Mouse (Mus musculus) embryonic facial prominence, embryonic 15.5 days (tissue): Measurements from ENCODE around the gene Nt5m. TPM values are rescaled to one million over a fixed set of nuclear protein-coding genes. Genes with fewer than 3 reads are reported as not detected.

Experiments used
- ATAC-seq: fragments of 200-750 bp; cut with Nextera tagmentation; 2 replicates; pipeline ENCODE4 v1.8.0; 2017; ENCODE audit warnings: low read depth, moderate TSS enrichment; ENCODE audit not compliant: insufficient number of reproducible peaks, low FRiP score, low TSS enrichment
- H3K27ac ChIP-seq: fragments of 300-500 bp; sonication (generic); replicated peaks from 2 replicates; pipeline ENCODE4 v1.5.1; 2015; ENCODE audit warnings: mild to moderate bottlenecking, inconsistent platforms
- H3K27me3 ChIP-seq: fragments of 300-500 bp; sonication (generic); 2 replicates; pipeline ENCODE4 v1.6.1; 2015; ENCODE audit warnings: inconsistent platforms
- H3K36me3 ChIP-seq: fragments of 300-500 bp; sonication (generic); 2 replicates; pipeline ENCODE4 v1.6.1; 2015; ENCODE audit warnings: mild to moderate bottlenecking, inconsistent platforms
- H3K4me1 ChIP-seq: fragments of 300-500 bp; sonication (generic); 2 replicates; pipeline ENCODE4 v1.6.1; 2015; ENCODE audit warnings: inconsistent platforms
- H3K4me2 ChIP-seq: fragments of 300-500 bp; sonication (generic); replicated peaks from 2 replicates; pipeline ENCODE4 v1.6.1; 2015; ENCODE audit warnings: mild to moderate bottlenecking, inconsistent platforms
- H3K4me3 ChIP-seq: fragments of 300-500 bp; sonication (generic); replicated peaks from 2 replicates; pipeline ENCODE4 v1.5.1; 2015; ENCODE audit warnings: mild to moderate bottlenecking, inconsistent platforms
- H3K9ac ChIP-seq: fragments of 300-500 bp; sonication (generic); 2 replicates; pipeline ENCODE4 v1.6.1; 2015; ENCODE audit warnings: inconsistent platforms
- H3K9me3 ChIP-seq: fragments of 300-500 bp; sonication (generic); replicated peaks from 2 replicates; pipeline ENCODE4 v1.6.1; 2016; ENCODE audit warnings: inconsistent platforms
- WGBS: fragments of 180-500 bp; shearing (Covaris S2); methylation state at CpG from one replicate; pipeline ENCODE4 v1.1.7; 2015; 5-methylcytosine and 5-hydroxymethylcytosine counted together
- polyA plus RNA-seq: library from polyadenylated mRNA; unstranded; fragments of >200 nt; fragmentation: Nextera tagmentation; extraction: Ambion mirVana; gene quantifications from 2 replicates; pipeline ENCODE4 v1.2.1, GENCODE M21; 2015

Nt5m gene
- 42.7 and 43.4 TPM in 2 replicates for polyA plus RNA-seq

DNA sequence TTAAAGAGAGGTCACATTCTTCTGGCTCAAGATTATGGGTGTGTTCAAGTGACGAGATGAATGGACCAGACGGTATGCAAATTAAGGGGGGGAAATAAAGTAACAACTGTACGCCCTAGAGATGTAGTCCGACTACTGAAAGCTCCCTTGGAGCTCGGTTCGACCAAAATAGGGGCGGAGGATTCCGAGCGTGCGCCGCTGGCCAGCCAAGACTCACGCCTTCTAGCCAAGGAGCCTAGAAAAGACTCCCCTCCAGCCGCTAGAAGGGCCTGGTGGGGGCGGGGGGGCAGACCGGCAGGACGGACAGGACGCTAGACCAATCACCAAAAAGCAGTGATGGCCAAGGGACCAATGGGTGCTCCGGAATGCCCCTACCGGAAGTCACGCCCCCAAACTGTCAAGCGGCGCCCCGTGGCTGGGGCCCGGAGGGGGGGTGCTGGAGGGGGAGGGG, at the start of gene Nt5m:
Nt5m (plus strand) TSS at position 440 of the 451 bp plus-strand sequence.
- H3K27me3 ChIP-seq = no peaks in the 10 kb centered on the region
- under 1% methylated on average over 24 of the region's 24 CpGs for WGBS

DNA sequence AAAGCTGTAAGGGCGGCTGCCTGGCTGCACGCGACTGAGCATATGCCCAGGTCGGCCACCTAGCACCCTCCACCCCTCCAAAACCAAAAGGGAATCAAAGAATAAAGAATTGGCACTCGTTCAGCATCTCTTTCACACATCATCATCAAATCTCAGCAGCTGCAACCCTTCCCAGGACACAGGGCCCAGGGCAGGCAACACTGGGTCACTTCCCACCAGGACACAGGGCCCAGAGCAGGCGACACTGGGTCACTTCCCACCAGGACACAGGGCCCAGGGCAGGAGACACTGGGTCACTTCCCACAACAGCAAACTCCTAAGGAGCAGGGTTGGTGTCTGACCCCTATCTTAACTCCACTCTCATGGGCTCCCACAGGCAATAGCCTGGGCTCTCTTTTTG, 45.9 kb upstream of the Nt5m start:
- ATAC-seq = no peak
- H3K4me1 ChIP-seq = no peaks in the 10 kb centered on the region

More for the DNA sequence above, at the start of gene Nt5m:
- H3K27ac ChIP-seq = peak within 1 kb of the TSS; percentile 99
- H3K36me3 ChIP-seq = peaks cover 16% of the 10 kb centered on the region
- peaks cover 20% of the 10 kb centered on the region for H3K4me1 ChIP-seq
- peak within 1 kb of the TSS; percentile 63 for H3K4me2 ChIP-seq
- peak; percentile 98 for ATAC-seq
- H3K9me3 ChIP-seq = no peaks in the 10 kb centered on the region
- H3K9ac ChIP-seq = peak within 1 kb of the TSS; percentile 98
- peak within 1 kb of the TSS; percentile 99 for H3K4me3 ChIP-seq

DNA sequence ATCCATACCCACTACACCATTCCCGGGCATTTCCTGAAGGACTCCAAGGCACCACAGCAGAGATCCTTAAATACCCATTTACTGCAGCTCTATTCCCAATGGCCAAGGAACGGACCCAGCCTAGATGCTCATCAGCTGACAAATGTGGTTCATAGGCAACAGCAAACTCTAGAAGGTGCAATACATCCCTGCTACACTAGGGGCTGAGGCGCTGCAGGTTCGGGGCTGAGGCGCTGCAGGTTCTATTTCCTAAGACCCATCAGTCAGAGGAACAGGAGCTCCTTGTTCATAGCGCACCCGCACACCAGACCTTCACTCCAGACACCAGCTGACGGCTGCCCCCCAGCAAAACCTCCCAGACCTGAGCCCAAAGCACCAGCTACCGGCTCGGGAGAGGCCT, 38.8 kb upstream of the Nt5m start:
- Histone ChIP-seq H3K27ac (no peak overlapping the region), H3K4me1 (no peaks in the 10 kb centered on the region), H3K9me3 (no peaks in the 10 kb centered on the region), H3K36me3 (peaks cover 91% of the 10 kb centered on the region), H3K4me2 (no peak overlapping the region), H3K4me3 (no peak overlapping the region), H3K9ac (no peak overlapping the region), H3K27me3 (no peaks in the 10 kb centered on the region)
- WGBS = 93% methylated on average over 10 of the region's 10 CpGs
- ATAC-seq = no peak

More for the DNA sequence above, 45.9 kb upstream of the Nt5m start:
- H3K27ac ChIP-seq = no peak overlapping the region
- no peak overlapping the region for H3K4me2 ChIP-seq
- no peaks in the 10 kb centered on the region for H3K9me3 ChIP-seq
- peaks cover 73% of the 10 kb centered on the region for H3K36me3 ChIP-seq
- 94% methylated on average over 6 of the region's 6 CpGs for WGBS
- no peaks in the 10 kb centered on the region for H3K27me3 ChIP-seq
- no peak overlapping the region for H3K9ac ChIP-seq
- no peak overlapping the region for H3K4me3 ChIP-seq

DNA sequence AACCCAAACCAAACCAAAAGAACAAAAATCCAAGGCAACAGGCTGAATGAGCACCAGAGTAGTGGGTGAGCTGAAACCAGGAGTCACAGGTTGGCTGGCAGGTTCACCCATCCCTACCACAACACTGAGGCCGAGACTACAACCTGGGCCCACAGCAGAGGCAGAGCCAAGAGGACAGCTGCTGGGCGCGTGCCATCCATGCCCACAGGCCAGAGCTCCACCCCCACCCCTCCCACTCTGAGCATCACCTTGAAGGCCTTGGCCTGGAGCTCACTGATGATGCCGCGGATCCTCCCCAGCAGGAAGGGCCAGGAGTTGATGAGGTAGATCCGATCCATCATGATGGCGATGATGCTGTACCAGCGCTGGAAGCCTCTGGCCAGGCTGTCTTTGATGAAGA, 37.4 kb upstream of the Nt5m start:
- Histone ChIP-seq H3K9ac (no peak overlapping the region), H3K36me3 (peaks cover 91% of the 10 kb centered on the region), H3K27ac (no peak overlapping the region), H3K4me3 (no peak overlapping the region), H3K27me3 (no peaks in the 10 kb centered on the region), H3K4me1 (no peaks in the 10 kb centered on the region), H3K4me2 (no peak overlapping the region), H3K9me3 (no peaks in the 10 kb centered on the region)
- WGBS = 96% methylated on average over 8 of the region's 8 CpGs
- no peak for ATAC-seq

DNA sequence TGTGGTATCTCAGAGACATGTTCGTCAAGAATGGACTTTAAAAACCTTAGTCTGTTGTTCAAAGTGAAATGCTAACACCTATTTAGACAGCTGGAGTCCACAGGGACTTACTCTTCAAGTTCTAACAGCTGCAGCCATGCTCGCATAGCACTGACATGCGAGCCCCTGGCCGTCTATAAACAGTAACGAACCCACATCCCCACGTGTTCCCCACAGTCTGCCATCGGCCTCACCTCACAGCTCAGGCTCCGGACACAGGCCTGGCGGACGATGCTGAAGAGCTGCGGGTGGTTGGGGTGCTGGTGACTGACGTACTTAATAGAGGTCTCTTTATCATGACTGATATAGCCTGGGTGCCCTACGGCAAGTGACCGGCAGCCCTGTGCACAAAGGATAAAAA, 35.7 kb upstream of the Nt5m start:
- ATAC-seq = no peak
- Histone ChIP-seq H3K4me1 (peaks cover 6% of the 10 kb centered on the region), H3K9me3 (no peaks in the 10 kb centered on the region), H3K27ac (no peak overlapping the region), H3K4me3 (no peak overlapping the region), H3K4me2 (no peak overlapping the region), H3K36me3 (peaks cover 84% of the 10 kb centered on the region), H3K9ac (no peak overlapping the region), H3K27me3 (no peaks in the 10 kb centered on the region)
- 82% methylated on average over 14 of the region's 14 CpGs for WGBS

DNA sequence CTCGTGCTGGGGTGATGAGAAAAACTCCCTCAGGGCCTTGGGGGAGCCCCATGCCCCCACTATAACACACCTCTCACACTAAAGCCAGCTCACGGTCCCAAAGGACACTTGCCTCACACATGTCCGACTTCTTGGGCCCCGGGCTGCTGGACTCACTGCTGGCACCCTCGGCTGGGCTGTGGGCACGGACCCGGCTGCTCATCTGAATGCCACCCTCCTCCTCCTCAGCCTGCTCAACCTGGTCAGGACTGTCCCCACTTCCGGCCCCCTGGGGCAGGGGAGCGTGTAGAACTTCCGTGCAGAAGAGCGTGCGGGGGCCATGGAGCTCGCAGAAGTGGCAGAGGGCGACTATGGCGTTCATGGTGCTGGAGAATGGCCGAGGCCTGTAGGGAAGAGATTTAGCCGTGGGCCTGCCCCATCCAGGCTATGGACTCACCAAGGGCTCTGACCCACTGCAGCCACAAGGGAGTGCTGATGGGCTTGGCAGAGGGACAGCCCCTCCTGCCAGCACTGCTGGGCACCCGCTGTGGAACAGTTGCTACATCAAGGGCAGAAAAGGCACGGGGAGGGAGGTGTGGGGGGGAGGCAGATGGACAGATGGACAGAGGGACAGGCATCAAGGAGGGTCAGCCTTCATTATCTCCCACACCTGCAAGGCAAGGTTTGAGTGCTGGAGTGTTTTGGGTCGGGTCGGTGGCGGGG, 34.7 kb upstream of the Nt5m start:
- Histone ChIP-seq H3K4me1 (peaks cover 12% of the 10 kb centered on the region), H3K9ac (no peak overlapping the region), H3K4me3 (no peak overlapping the region), H3K27me3 (no peaks in the 10 kb centered on the region), H3K9me3 (no peaks in the 10 kb centered on the region), H3K4me2 (no peak overlapping the region), H3K36me3 (peaks cover 74% of the 10 kb centered on the region), H3K27ac (no peak overlapping the region; the same call in 1 of the 2 replicates)
- no peak for ATAC-seq
- WGBS = 91% methylated on average over 22 of the region's 22 CpGs

DNA sequence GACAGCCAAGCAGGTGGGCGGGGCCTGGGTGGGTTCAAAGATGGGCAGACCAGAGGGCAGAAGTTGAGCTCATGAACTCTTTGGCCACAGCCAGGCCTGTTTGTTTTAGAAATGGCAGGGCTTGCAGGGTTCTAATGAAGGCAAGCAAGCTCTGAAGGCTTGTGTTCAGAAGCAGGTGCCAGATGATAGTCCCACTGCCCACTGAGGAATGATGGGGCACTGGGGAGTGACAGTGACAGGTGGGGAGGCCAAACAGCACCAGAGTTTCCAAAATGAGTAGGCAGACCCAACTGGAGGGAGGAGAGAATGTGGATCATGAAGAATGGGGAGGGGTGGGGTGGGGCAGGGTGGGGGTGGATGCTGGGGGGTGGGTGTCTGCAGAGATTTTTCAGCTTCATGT, 34.0 kb upstream of the Nt5m start:
- Histone ChIP-seq H3K4me2 (no peak overlapping the region), H3K4me1 (peaks cover 12% of the 10 kb centered on the region), H3K27ac (no peak overlapping the region), H3K27me3 (no peaks in the 10 kb centered on the region), H3K9ac (no peak overlapping the region), H3K4me3 (no peak overlapping the region), H3K36me3 (peaks cover 67% of the 10 kb centered on the region), H3K9me3 (no peaks in the 10 kb centered on the region)
- WGBS = 85% methylated on average over 1 of the region's 1 CpGs
- ATAC-seq = no peak

DNA sequence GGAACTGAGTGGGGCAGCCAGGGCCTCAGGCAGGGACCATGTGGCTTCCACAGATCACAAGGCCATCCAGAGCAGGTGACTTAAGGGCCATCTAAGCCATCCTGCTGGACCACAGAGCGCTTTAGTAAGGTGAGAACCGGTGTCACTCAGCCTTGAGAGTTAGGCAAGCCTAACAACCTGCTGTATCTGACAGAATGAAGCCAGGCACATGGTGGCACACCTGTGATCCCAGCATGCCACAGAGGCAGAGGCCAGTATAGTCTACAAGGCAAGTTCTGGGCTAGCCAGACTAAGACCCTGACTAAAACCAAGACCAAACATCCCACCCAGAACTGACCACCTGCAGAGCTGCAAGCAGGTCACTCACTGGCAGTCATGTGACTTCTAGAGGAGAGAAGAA, 33.6 kb upstream of the Nt5m start:
- H3K9ac ChIP-seq = no peak overlapping the region
- H3K27me3 ChIP-seq = no peaks in the 10 kb centered on the region
- H3K4me3 ChIP-seq = no peak overlapping the region
- WGBS = 82% methylated on average over 2 of the region's 2 CpGs
- peaks cover 16% of the 10 kb centered on the region for H3K4me1 ChIP-seq
- peaks cover 63% of the 10 kb centered on the region for H3K36me3 ChIP-seq
- no peak overlapping the region for H3K4me2 ChIP-seq
- H3K9me3 ChIP-seq = no peaks in the 10 kb centered on the region
- ATAC-seq = no peak
- H3K27ac ChIP-seq = no peak overlapping the region; the same call in 1 of the 2 replicates

DNA sequence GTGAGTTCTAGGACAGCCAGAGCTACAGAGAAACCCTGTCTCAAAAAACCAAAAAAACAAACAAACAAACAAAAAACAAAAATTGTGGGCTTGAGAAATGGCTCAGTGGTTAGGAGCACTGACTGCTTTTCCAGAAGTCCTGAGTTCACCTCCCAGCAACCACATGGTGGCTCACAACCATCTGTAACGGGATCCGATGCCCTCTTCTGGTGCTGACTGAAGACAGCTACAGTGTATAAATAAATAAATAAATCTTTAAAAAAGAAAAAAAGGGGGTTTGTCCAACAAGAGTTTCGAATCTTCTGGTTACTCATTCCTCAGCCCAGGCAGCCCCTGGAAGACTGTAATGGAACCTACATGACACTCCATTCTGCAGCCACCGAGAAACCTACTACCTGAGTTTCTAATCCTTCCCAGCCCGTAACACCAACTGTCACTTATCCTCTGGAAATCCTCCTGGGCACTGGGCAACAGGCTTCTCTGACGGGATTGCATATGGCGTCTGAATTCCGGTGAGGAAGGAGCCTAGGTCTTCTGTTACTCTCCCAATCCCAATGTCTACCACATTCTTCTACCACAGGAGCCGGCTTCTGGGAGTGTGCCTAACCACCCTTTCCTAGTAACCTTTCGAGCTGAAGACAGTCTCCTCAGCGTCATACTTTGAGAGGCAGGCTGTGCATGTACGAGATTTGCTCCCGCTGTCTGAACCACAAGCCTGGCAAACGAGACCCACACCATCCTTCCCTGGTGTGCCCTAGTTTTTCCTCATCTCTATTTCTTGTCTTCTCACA, 30.9 kb upstream of the Nt5m start:
- peak overlapping the region; percentile 78 for H3K4me3 ChIP-seq
- WGBS = 53% methylated on average over 14 of the region's 14 CpGs
- no peaks in the 10 kb centered on the region for H3K27me3 ChIP-seq
- H3K27ac ChIP-seq = peak overlapping the region; percentile 98; the same call in 1 of the 2 replicates
- H3K36me3 ChIP-seq = peaks cover 36% of the 10 kb centered on the region
- H3K4me2 ChIP-seq = peak overlapping the region; percentile 81
- peaks cover 22% of the 10 kb centered on the region for H3K4me1 ChIP-seq
- H3K9ac ChIP-seq = no peak overlapping the region; the same call in 1 of the 2 replicates
- ATAC-seq = no peak
- no peaks in the 10 kb centered on the region for H3K9me3 ChIP-seq

DNA sequence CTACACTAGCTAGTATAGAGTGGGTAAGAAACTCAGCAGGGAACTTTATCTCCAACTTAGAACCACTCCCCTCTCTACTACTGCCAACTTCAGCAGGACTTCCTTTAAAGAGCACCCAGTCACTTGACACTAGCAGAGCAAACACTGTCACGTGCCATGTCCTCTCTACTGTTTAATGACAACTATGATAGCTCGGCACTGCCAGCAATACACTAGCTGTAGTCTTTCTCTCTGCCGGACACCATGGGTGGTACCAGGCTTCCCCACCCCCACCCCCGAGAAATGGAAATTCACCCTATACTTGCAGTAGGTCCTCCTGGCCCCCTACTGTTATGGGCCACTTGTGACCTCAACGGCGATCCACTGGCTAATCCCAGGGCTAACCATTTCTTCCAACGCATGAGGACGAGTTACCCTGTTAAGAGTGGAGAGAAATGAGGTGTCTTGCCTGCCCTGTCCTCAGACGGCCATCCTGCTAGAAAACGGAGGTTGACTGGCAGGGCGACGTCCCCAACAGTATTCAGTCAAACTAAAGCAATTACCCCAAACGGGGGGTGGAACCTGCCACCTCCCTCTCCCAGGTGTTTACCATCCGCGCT, 30.1 kb upstream of the Nt5m start:
- under 1% methylated on average over 15 of the region's 15 CpGs for WGBS
- ATAC-seq = 0 out of 2 replicates have a peak, but pooled peaks have one; percentile 0
- no peaks in the 10 kb centered on the region for H3K9me3 ChIP-seq

More for the DNA sequence above, 30.1 kb upstream of the Nt5m start:
- peak overlapping the region; percentile 81 for H3K4me2 ChIP-seq
- no peaks in the 10 kb centered on the region for H3K27me3 ChIP-seq
- peak overlapping the region; percentile 78 for H3K4me3 ChIP-seq
- H3K27ac ChIP-seq = peak overlapping the region; percentile 98
- H3K4me1 ChIP-seq = peaks cover 22% of the 10 kb centered on the region
- H3K36me3 ChIP-seq = peaks cover 30% of the 10 kb centered on the region
- peak overlapping the region; percentile 93 for H3K9ac ChIP-seq
